Mouse (Mus musculus) hindbrain, embryonic 11.5 days (tissue): ENCODE measurements around the gene Myo19. TPM values are rescaled to one million over a fixed set of nuclear protein-coding genes. Genes with fewer than 3 reads are reported as not detected.
"Not testable (repeated sequence)": the region's sequence is repeated elsewhere in the genome, so short reads cannot be mapped to it uniquely, and the experiment has no call there.

ENCODE experiments used
- ATAC-seq: fragments of 200-750 bp; cut with Nextera tagmentation; 2 replicates; pipeline ENCODE4 v1.8.0; 2017; ENCODE audit warnings: mild to moderate bottlenecking, moderate TSS enrichment, moderate library complexity; ENCODE audit not compliant: low FRiP score
- DNase-seq: peaks from one replicate; pipeline ENCODE4 v3.0.0-alpha.2; 2015; ENCODE audit warnings: low spot score
- H3K27ac ChIP-seq: fragments of 300-500 bp; sonication (generic); 2 replicates; pipeline ENCODE4 v1.5.1; 2014; ENCODE audit warnings: mild to moderate bottlenecking, low read depth, low read length
- H3K27me3 ChIP-seq: fragments of 300-500 bp; sonication (generic); 2 replicates; pipeline ENCODE4 v1.6.1; 2014; ENCODE audit warnings: mild to moderate bottlenecking, low read length, moderate library complexity, mixed read lengths; ENCODE audit not compliant: control insufficient read depth, insufficient read depth
- H3K36me3 ChIP-seq: fragments of 300-500 bp; sonication (generic); 2 replicates; pipeline ENCODE4 v1.6.1; 2014; ENCODE audit warnings: mild to moderate bottlenecking, low read length, moderate library complexity, mixed read lengths; ENCODE audit not compliant: control insufficient read depth, insufficient read depth
- H3K4me1 ChIP-seq: fragments of 300-500 bp; sonication (generic); replicated peaks from 2 replicates; pipeline ENCODE4 v1.6.1; 2014; ENCODE audit warnings: low read length, mixed read lengths; ENCODE audit not compliant: control insufficient read depth, insufficient read depth
- H3K4me2 ChIP-seq: fragments of 300-500 bp; sonication (generic); replicated peaks from 2 replicates; pipeline ENCODE4 v1.6.1; 2014; ENCODE audit warnings: mild to moderate bottlenecking, low read depth, low read length
- H3K4me3 ChIP-seq: fragments of 300-500 bp; sonication (generic); 2 replicates; pipeline ENCODE4 v1.5.1; 2014; ENCODE audit warnings: low read depth, low read length
- H3K9ac ChIP-seq: fragments of 300-500 bp; sonication (generic); 2 replicates; pipeline ENCODE4 v1.6.1; 2014; ENCODE audit warnings: low read depth, low read length
- H3K9me3 ChIP-seq: fragments of 300-500 bp; sonication (generic); 2 replicates; pipeline ENCODE4 v1.6.1; 2016; ENCODE audit warnings: low read length; ENCODE audit not compliant: control insufficient read depth
- WGBS: fragments of 180-500 bp; shearing (Covaris S2); extraction: QIAGEN DNeasy Blood & Tissue Kit; methylation state at CpG from one replicate; pipeline ENCODE4 v1.1.7; 2014; 5-methylcytosine and 5-hydroxymethylcytosine counted together
- polyA plus RNA-seq: library from polyadenylated mRNA; unstranded; fragments of >200 nt; fragmentation: Nextera tagmentation; extraction: Ambion mirVana; gene quantifications from 2 replicates; pipeline ENCODE4 v1.2.1, GENCODE M21; 2014

Myo19 gene
- polyA plus RNA-seq, 1 experiment from 2014 or later = 7.2 TPM

DNA sequence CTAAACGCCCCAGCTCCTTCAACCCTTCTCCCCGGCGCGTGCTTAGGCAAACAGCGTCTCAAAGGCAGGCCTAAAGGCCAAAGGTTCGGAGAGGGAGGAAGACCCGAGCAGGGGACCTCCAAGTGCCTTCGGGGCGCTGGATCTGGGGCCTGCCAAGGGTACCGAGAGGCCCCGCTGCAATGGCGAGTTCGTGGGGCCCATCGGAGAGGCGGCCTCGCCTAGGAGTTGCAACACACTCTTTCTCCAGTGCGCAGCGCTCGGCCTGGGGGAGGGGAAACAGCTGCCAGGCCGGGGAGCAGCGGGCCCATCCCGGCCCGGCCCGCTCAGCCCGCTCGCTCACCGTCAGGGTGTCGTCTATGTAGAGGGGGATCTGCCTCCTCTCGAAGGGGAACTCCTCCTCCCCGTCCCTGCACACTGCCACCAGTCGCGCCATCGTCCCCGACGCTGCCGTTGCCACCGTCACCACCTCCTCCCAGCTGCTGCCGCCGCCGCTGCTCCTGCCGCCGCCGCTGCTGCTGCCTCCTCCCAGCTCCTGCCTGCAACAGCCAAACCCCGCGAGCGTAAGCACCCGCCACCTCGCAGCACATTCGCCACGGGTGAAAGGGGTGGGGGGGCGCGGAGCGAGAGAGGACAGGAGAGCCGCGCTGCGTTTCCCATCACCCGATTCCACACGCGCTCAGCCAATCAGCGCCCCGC, 10.3 kb upstream of the Myo19 start:
- ATAC-seq (peak; percentile 79), DNase-seq (peak; percentile 95)
- Histone ChIP-seq H3K9me3 (no peaks in the 10 kb centered on the region), H3K4me3 (peak overlapping the region; percentile 95), H3K4me1 (no peaks in the 10 kb centered on the region; the same call in 1 of the 2 replicates), H3K36me3 (no peaks in the 10 kb centered on the region), H3K27ac (peak overlapping the region; percentile 94), H3K27me3 (no peaks in the 10 kb centered on the region), H3K4me2 (peak overlapping the region; percentile 89), H3K9ac (peak overlapping the region; percentile 91)
- under 1% methylated on average over 32 of the region's 61 CpGs for WGBS

DNA sequence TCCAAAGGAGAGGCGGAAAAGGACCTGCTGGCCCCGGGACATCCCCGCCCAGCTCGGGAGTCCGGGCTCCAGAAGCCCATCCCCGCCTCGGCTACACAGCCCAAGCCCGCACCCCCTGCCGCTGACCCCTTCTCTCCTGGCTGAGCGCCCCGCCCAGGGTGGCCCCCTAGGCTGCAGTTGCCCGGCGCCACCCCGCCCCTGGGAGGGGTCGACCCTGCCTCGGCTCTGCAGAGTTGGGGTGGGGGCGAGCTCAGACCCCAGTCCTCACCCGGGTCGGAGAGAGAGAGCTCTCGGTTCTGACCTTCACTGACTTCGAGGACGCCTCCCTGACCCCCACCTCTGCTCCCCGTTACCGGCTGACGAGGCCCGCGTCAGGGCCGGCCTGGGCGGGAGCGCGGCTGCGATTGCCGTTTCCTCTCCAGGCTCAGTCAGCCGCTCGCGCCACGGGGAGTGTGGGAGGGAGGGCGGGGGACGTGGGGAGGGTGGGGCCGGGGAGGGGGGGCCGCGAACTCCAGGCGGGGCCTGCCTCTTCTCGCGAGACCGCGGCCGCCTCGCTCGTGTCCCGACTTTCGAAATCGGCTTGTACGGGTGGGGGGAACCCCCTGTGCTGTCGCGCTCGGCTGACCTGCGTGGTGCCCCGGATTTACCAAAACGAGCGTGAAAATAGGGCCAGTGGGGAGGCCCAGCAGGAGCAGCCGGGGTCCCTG, 9.5 kb upstream of the Myo19 start, which contains the start of gene Ggnbp2:
Gene Ggnbp2 (minus strand): TSS at position 481 of the 707 bp plus-strand sequence.
- Histone ChIP-seq H3K9me3 (no peaks in the 10 kb centered on the region), H3K4me3 (peak within 1 kb of the TSS; percentile 95), H3K27ac (peak within 1 kb of the TSS; percentile 98), H3K4me1 (no peaks in the 10 kb centered on the region; the same call in 1 of the 2 replicates), H3K36me3 (no peaks in the 10 kb centered on the region), H3K27me3 (no peaks in the 10 kb centered on the region), H3K4me2 (peak within 1 kb of the TSS; percentile 89), H3K9ac (peak within 1 kb of the TSS; percentile 93)
- ATAC-seq (peak; percentile 88), DNase-seq (peak; percentile 89)
- under 1% methylated on average over 44 of the region's 62 CpGs for WGBS

DNA sequence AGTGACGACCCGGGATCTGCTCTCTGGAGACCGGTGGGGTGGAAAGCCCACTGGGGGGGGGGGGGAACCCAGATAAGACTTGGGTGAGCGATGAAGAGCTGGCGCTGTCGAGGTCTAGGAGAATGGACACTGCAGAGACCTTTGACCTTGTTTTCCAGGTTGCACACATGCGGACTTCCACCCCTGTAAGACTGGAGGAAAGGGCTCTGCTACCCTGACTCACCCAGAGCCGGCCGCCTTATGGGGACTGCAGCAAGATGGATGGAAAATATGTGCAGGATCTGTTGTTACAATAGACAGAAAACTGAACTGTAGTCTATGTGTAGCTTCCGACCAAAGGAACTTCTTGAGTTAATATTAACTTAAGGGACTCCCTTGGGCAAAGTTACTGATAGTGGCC, 8.9 kb upstream of the Myo19 start:
- H3K4me1 ChIP-seq = no peaks in the 10 kb centered on the region; the same call in 1 of the 2 replicates
- no peaks in the 10 kb centered on the region for H3K9me3 ChIP-seq
- peak overlapping the region; percentile 98 for H3K27ac ChIP-seq
- DNase-seq = no peak
- peak overlapping the region; percentile 93 for H3K9ac ChIP-seq
- peak overlapping the region; percentile 70 for H3K4me2 ChIP-seq
- H3K27me3 ChIP-seq = no peaks in the 10 kb centered on the region
- under 1% methylated on average over 10 of the region's 10 CpGs for WGBS
- no peak for ATAC-seq
- H3K36me3 ChIP-seq = no peaks in the 10 kb centered on the region
- H3K4me3 ChIP-seq = peak overlapping the region; percentile 95

DNA sequence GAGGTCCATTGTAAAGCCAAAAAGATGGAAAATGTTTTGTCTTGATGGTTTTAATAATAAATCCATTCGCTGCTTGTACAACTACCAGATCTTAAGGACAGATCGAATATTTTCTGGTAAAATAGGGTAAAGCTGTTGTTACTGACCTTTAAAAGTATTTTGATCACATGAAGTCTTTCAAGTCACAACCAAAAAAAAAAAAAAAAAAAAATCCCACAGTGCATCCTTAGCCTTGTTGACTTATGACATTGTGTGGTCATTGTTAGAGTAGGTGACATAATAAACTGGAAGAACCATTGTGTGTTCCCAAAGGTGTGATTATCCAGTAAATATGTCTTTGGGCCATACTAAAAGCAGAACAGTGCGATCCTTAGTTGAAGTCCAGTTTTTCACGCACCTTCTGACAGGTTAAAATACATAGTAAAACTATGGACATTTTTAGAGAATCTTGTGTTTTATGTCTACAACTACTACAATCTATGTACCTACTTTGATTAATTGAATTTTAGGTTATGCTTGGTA, 8.3 kb upstream of the Myo19 start:
- peak overlapping the region; percentile 95 for H3K4me3 ChIP-seq
- peak overlapping the region; percentile 70 for H3K4me2 ChIP-seq
- WGBS = 86% methylated on average over 4 of the region's 4 CpGs
- ATAC-seq (no peak), DNase-seq (no peak)
- no peaks in the 10 kb centered on the region for H3K27me3 ChIP-seq
- no peak overlapping the region; the same call in none of the 2 replicates for H3K9ac ChIP-seq
- H3K9me3 ChIP-seq = no peaks in the 10 kb centered on the region
- peak overlapping the region; percentile 98; the same call in 1 of the 2 replicates for H3K27ac ChIP-seq
- no peaks in the 10 kb centered on the region; the same call in 1 of the 2 replicates for H3K4me1 ChIP-seq
- no peaks in the 10 kb centered on the region for H3K36me3 ChIP-seq

DNA sequence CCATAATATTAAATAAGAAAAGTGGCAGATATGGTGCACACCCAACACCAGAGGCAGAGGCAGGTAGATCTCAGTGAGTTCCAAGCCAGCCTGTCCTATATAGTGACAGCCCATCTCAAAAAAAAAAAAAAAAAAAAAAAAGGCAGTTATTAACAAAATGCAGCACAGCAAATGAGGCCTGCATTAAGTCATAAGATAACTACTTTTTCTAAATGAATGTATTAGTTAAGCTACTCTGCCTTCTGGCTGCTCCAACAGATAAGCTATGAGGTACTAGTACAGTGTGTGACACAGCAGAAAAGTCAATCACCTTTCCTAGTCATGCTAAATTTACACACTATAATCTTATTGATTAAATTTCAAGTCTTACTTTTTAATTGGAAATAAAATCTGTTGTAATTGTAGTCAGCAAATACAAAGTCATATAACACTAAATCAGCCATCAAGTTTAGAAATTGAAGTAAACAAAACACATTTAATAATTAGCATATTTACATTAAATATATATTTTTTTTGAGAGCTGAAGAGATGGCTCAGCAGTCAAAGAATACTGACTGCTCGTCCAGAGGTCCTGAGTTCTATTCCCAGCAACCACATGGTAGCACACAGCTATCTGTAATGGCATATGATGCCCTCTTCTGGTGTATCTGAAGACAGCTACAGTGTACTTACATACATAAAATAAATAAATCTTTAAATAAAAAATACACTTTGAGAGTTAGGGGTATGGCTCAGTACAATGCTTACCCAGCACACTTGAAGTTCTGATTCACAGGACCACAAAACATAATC, 6.7 kb upstream of the Myo19 start:
- ATAC-seq (no peak), DNase-seq (no peak)
- H3K4me1 ChIP-seq = no peaks in the 10 kb centered on the region; the same call in 1 of the 2 replicates
- WGBS = 76% methylated on average over 1 of the region's 1 CpGs
- no peak overlapping the region for H3K9ac ChIP-seq
- H3K27me3 ChIP-seq = no peaks in the 10 kb centered on the region
- H3K4me2 ChIP-seq = no peak overlapping the region
- H3K27ac ChIP-seq = no peak overlapping the region
- H3K4me3 ChIP-seq = no peak overlapping the region
- no peaks in the 10 kb centered on the region for H3K9me3 ChIP-seq
- H3K36me3 ChIP-seq = no peaks in the 10 kb centered on the region

DNA sequence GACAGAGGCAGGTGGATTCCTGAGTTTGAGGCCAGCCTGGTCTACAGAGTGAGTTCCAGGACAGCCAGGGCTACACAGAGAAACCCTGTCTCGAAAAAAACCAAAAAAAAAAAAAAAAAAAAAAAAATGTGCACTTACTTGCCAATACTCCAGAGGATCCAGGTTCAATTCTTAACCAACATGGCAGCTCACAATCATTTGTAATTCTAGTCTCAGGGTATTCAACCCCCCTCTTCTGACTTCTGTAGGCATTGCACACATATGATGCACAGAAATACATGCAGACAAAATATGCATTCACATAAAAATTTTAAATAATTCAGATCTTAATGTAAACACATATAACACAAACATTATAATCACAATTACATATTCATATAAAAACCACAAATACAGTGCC, 3.9 kb upstream of the Myo19 start:
- H3K4me1 ChIP-seq, H3K36me3 ChIP-seq, H3K27ac ChIP-seq, ATAC-seq, H3K9ac ChIP-seq, H3K9me3 ChIP-seq, H3K27me3 ChIP-seq, H3K4me2 ChIP-seq, DNase-seq, H3K4me3 ChIP-seq: not testable (repeated sequence)
- no CpG with 5 or more reads among the region's 1 CpGs for WGBS

DNA sequence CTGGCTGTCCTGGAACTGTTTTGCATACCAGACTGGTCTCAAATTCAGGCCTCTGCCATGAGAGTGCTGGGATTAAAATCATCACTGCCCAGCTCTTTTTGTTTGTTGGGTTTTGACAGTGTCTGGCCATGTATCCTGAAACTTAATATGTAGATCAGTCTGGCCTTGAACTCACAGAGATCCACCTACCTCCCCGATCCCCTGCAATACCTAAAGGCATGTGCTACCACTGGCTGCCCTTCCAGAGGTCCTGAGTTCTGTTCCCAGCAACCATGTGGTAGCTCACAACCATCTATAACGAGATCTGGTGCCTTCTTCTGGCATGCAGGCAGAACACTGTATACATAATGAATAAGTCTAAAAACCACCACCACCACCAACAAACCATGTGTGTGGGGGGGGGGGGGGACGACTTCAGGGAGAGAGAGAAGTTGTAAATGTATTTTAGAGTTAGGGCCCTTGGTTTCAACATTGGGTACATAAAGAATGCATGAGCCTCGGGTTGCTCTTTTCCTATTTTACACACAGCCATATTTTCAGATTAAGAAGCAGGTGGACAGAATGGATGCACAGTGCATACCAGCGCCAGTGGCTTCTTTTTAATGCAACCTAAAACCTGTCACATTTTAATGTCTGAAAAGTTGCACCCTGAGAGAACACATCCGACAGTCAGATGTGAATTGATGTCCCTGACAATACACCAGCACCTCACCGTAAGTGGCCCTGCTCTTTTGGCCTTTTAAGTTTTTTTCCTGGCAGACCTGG, 759 bp upstream of the Myo19 start:
- peak overlapping the region; percentile 84; the same call in 1 of the 2 replicates for H3K27ac ChIP-seq
- H3K36me3 ChIP-seq = no peaks in the 10 kb centered on the region
- H3K9ac ChIP-seq = peak overlapping the region; percentile 89
- no peak for ATAC-seq
- peaks cover 3% of the 10 kb centered on the region; the same call in 1 of the 2 replicates for H3K4me1 ChIP-seq
- H3K27me3 ChIP-seq = no peaks in the 10 kb centered on the region
- no peaks in the 10 kb centered on the region for H3K9me3 ChIP-seq
- H3K4me3 ChIP-seq = peak overlapping the region; percentile 84
- 22% methylated on average over 7 of the region's 7 CpGs for WGBS
- peak overlapping the region; percentile 84 for H3K4me2 ChIP-seq
- DNase-seq = no peak
